In the genomic region with DNA sequence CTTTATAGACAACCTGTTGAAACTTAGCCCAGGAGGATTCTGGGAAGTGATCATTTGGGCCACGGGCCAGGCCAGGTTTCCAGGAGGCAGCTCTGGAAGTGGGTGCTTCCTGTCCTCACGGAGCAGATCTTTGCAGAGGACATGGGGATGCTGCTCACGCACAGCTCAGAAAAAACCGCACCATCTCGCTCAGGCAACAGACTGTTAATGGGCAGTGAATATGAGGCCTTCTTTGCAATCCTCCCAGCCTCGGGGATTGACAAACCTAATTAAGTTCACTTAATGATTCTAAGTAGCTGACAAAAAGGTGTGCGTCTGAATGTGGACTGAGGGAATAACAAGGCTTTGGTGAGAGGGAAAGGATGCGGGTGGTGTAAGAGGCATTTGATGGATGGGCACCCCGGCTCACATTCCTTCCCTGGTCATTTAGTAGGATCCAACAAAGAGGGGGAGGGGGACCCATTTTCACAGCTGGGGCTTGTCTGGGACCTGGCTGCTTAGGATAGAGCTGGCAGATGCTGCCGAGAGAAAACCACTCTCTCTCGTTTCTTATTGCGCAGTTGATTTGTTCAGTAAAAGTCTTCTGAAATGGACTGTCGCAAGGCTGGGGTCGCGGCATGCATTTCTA, we compare ENCODE assay signal across 25 mouse cellular contexts.
DNase-seq lines count a peak whose midpoint lies in the region; ATAC-seq and TF ChIP-seq lines count a peak whose summit lies in the region.
"Had no signal": no experiment of that assay in that cellular context is flagged by ENCODE, and none has a peak within 500 bp of the region (broad histone marks: within the 10 kb centered on the region; RNA-seq: fewer than 3 reads in every experiment).

No protein-coding gene starts in this region.

- no peaks in the 10 kb centered on the region for H3K27me3 ChIP-seq in forebrain, embryonic 12.5 days
- H3K27me3 ChIP-seq in forebrain, postnatal 0 days (ENCODE audit: insufficient read depth, low read length): no peaks in the 10 kb centered on the region
- peaks cover 21% of the 10 kb centered on the region for H3K27me3 ChIP-seq in midbrain, embryonic 12.5 days
- H3K27me3 ChIP-seq in midbrain, embryonic 15.5 days (replicated peaks): 0 out of 2 replicates have a peak, but pooled peaks cover 3% of the 10 kb centered on the region
- no peaks in the 10 kb centered on the region for H3K27me3 ChIP-seq in heart, adult 2 months (ENCODE audit: control insufficient read depth, insufficient read depth, low read length)
- H3K27me3 ChIP-seq: heart, embryonic 15.5 days; limb, embryonic 13.5 days; liver, embryonic 15.5 days; neural tube, embryonic 12.5 days; Patski had no signal

- no peak overlapping the region for H3K9ac ChIP-seq in forebrain, embryonic 12.5 days
- no peak overlapping the region for H3K9ac ChIP-seq in forebrain, postnatal 0 days
- H3K9ac ChIP-seq in midbrain, embryonic 12.5 days (replicated peaks): no peak overlapping the region
- no peak overlapping the region for H3K9ac ChIP-seq in midbrain, embryonic 15.5 days
- no peak overlapping the region for H3K9ac ChIP-seq in heart, adult 2 months (ENCODE audit: low read depth, low read length)
- H3K9ac ChIP-seq: heart, embryonic 15.5 days; limb, embryonic 13.5 days; liver, embryonic 15.5 days; neural tube, embryonic 12.5 days had no signal

- peak; percentile 73 for ATAC-seq in forebrain, embryonic 12.5 days (ENCODE audit: low FRiP score)
- ATAC-seq in forebrain, postnatal 0 days: no peak
- ATAC-seq in midbrain, embryonic 12.5 days (ENCODE audit: low FRiP score, low read depth): 0 out of 2 replicates have a peak, but pooled peaks have one; percentile 9
- no peak for ATAC-seq in midbrain, embryonic 15.5 days (replicated peaks)
- ATAC-seq: CD4-positive, CD25-positive, alpha-beta regulatory T cell, adult 4 months; intestine, embryonic 16.5 days; Patski had no signal

- no peak for TF ChIP-seq CTCF in forebrain, postnatal 0 days (IDR thresholded peaks at IDR 0.05; ENCODE audit: low read depth)
- no peak for TF ChIP-seq CTCF in heart, adult 2 months (IDR thresholded peaks at IDR 0.05)

- H3K4me1 ChIP-seq in forebrain, embryonic 12.5 days: peaks cover 7% of the 10 kb centered on the region; the same call in 1 of the 2 replicates
- no peaks in the 10 kb centered on the region for H3K4me1 ChIP-seq in forebrain, postnatal 0 days (ENCODE audit: insufficient read depth)
- no peaks in the 10 kb centered on the region; the same call in 1 of the 2 replicates for H3K4me1 ChIP-seq in midbrain, embryonic 12.5 days
- H3K4me1 ChIP-seq in midbrain, embryonic 15.5 days: no peaks in the 10 kb centered on the region
- no peaks in the 10 kb centered on the region for H3K4me1 ChIP-seq in heart, adult 2 months (ENCODE audit: control insufficient read depth, insufficient read depth, low read length)
- H3K4me1 ChIP-seq: heart, embryonic 15.5 days; limb, embryonic 13.5 days; liver, embryonic 15.5 days; neural tube, embryonic 12.5 days had no signal

- TF ChIP-seq POLR2A in heart, adult 2 months (IDR thresholded peaks at IDR 0.05; ENCODE audit: insufficient read depth, low read depth, low read length): no peak

- no peak overlapping the region for H3K4me2 ChIP-seq in forebrain, embryonic 12.5 days
- H3K4me2 ChIP-seq in forebrain, postnatal 0 days (ENCODE audit: low read depth): no peak overlapping the region
- no peak overlapping the region for H3K4me2 ChIP-seq in midbrain, embryonic 12.5 days (replicated peaks)
- no peak overlapping the region for H3K4me2 ChIP-seq in midbrain, embryonic 15.5 days
- H3K4me2 ChIP-seq: heart, embryonic 15.5 days; limb, embryonic 13.5 days; liver, embryonic 15.5 days; neural tube, embryonic 12.5 days had no signal

- intact Hi-C loops in heart, adult 2 months (cut with DNase I): no loop called here

- no peaks in the 10 kb centered on the region for H3K36me3 ChIP-seq in forebrain, embryonic 12.5 days (replicated peaks)
- H3K36me3 ChIP-seq in forebrain, postnatal 0 days (ENCODE audit: insufficient read depth): no peaks in the 10 kb centered on the region
- no peaks in the 10 kb centered on the region for H3K36me3 ChIP-seq in midbrain, embryonic 12.5 days
- no peaks in the 10 kb centered on the region for H3K36me3 ChIP-seq in midbrain, embryonic 15.5 days (replicated peaks)
- no peaks in the 10 kb centered on the region for H3K36me3 ChIP-seq in heart, adult 2 months (ENCODE audit: control insufficient read depth, insufficient read depth, low read length)
- H3K36me3 ChIP-seq: heart, embryonic 15.5 days; limb, embryonic 13.5 days; liver, embryonic 15.5 days; neural tube, embryonic 12.5 days had no signal

- no peaks in the 10 kb centered on the region for H3K79me2 ChIP-seq in heart, adult 2 months (replicated peaks; ENCODE audit: control insufficient read depth, insufficient read depth, low read length)

- no peak for DNase-seq in forebrain, postnatal 0 days
- DNase-seq in fat pad, adult 2 months (ENCODE audit: extremely low read depth, low read depth, low spot score): peak; percentile 1
- peak; percentile 10 for DNase-seq in mesoderm, embryonic 11.5 days (ENCODE audit: low read depth, low spot score)
- no peak for DNase-seq in adrenal gland, postnatal 4 days (ENCODE audit: low spot score in 2 of 2)
- DNase-seq in heart, adult 2 months: no peak
- DNase-seq: adrenal gland, postnatal 36 days; cerebellum, adult 2 months; cerebellum, postnatal 36 days; heart, adult 18-20 months; heart, postnatal 4 days; kidney, postnatal 4 days; right cerebral cortex, postnatal 25 days; thymus, adult 18-20 months; thymus, postnatal 4 days had no signal

- no peaks in the 10 kb centered on the region for H3K9me3 ChIP-seq in forebrain, embryonic 12.5 days
- H3K9me3 ChIP-seq in forebrain, postnatal 0 days (ENCODE audit: low read length): no peaks in the 10 kb centered on the region
- H3K9me3 ChIP-seq in midbrain, embryonic 12.5 days: no peaks in the 10 kb centered on the region
- no peaks in the 10 kb centered on the region for H3K9me3 ChIP-seq in midbrain, embryonic 15.5 days
- H3K9me3 ChIP-seq: heart, embryonic 15.5 days; limb, embryonic 13.5 days; liver, embryonic 15.5 days; neural tube, embryonic 12.5 days had no signal

- no peak overlapping the region for H3K4me3 ChIP-seq in forebrain, embryonic 12.5 days (replicated peaks)
- H3K4me3 ChIP-seq in forebrain, postnatal 0 days (ENCODE audit: low read depth, low read length): no peak overlapping the region
- no peak overlapping the region for H3K4me3 ChIP-seq in midbrain, embryonic 12.5 days
- no peak overlapping the region for H3K4me3 ChIP-seq in midbrain, embryonic 15.5 days
- no peak overlapping the region for H3K4me3 ChIP-seq in heart, adult 2 months
- H3K4me3 ChIP-seq: gastrocnemius, adult 2 months; heart, embryonic 15.5 days; limb, embryonic 13.5 days; liver, embryonic 15.5 days; neural tube, embryonic 12.5 days had no signal

- no peak for TF ChIP-seq EP300 in heart, adult 2 months (IDR thresholded peaks at IDR 0.05; ENCODE audit: insufficient read depth, low read depth, low read length)

- no peak overlapping the region for H3K27ac ChIP-seq in forebrain, embryonic 12.5 days
- H3K27ac ChIP-seq in forebrain, postnatal 0 days (ENCODE audit: low read depth, low read length): no peak overlapping the region
- H3K27ac ChIP-seq in midbrain, embryonic 12.5 days (replicated peaks): no peak overlapping the region
- no peak overlapping the region for H3K27ac ChIP-seq in midbrain, embryonic 15.5 days
- no peak overlapping the region for H3K27ac ChIP-seq in heart, adult 2 months
- H3K27ac ChIP-seq: gastrocnemius, adult 2 months; heart, embryonic 15.5 days; limb, embryonic 13.5 days; liver, embryonic 15.5 days; neural tube, embryonic 12.5 days had no signal

- 56% methylated on average over 15 of the region's 15 CpGs for WGBS in forebrain, embryonic 12.5 days
- WGBS in forebrain, postnatal 0 days: 46% methylated on average over 15 of the region's 15 CpGs
- 76% methylated on average over 15 of the region's 15 CpGs for WGBS in midbrain, embryonic 12.5 days
- WGBS in midbrain, embryonic 15.5 days: 68% methylated on average over 15 of the region's 15 CpGs
- 76% methylated on average over 15 of the region's 15 CpGs for WGBS in heart, adult 2 months

Comparison
In these comparisons a context has a peak if more than half of its experiments do, and no peak if none do; other contexts are left out.
1. ATAC-seq: peak in forebrain, embryonic 12.5 days (single experiment) and midbrain, embryonic 12.5 days (single experiment); none in forebrain, postnatal 0 days (single experiment) and midbrain, embryonic 15.5 days (single experiment).
2. DNase-seq: peak in fat pad, adult 2 months (single experiment) and mesoderm, embryonic 11.5 days (single experiment); none in forebrain, postnatal 0 days (single experiment), adrenal gland, postnatal 4 days (0 of 2) and heart, adult 2 months (0 of 2).